Mouse (Mus musculus): ENCODE measurements around the gene Opn4. TPM values are rescaled to one million over a fixed set of nuclear protein-coding genes. Genes with fewer than 3 reads are reported as not detected.
A peak's percentile ranks its signal among the peaks of the same experiment; 100 is the strongest.

The Opn4 gene
- 0.15 TPM in 1 of 2 replicates, not detected in the other for polyA plus RNA-seq (2015; fragmentation: Nextera tagmentation; extraction: Ambion mirVana)

- Histone ChIP-seq H3K9ac (ENCODE audit: low read depth, low read length) (no peak within 1 kb of the TSS), H3K4me1 (ENCODE audit: control insufficient read depth, low read depth, low read length) (no peaks in the 10 kb centered on the region), H3K4me3 (ENCODE audit: low read depth, low read length) (no peak within 1 kb of the TSS), H3K27ac (ENCODE audit: low read length) (no peak within 1 kb of the TSS), H3K9me3 (replicated peaks; ENCODE audit: control insufficient read depth, low read length) (no peaks in the 10 kb centered on the region), H3K4me2 (ENCODE audit: low read depth, low read length) (no peak within 1 kb of the TSS), H3K27me3 (ENCODE audit: control insufficient read depth, insufficient read depth, low read depth, low read length) (no peaks in the 10 kb centered on the region), H3K36me3 (ENCODE audit: control insufficient read depth, insufficient read depth) (no peaks in the 10 kb centered on the region)
- ATAC-seq (ENCODE audit: low read depth): no peak
- WGBS (ENCODE audit: insufficient replicate concordance): 79% methylated on average over 8 of the region's 8 CpGs
Measured at GRCm38 (mm10) chr14:34599941-34600340, at the start of gene Opn4. Gene Opn4 (minus strand): TSS chr14:34600142.

GRCm38 (mm10) chr14:34647870-34648475, 48.0 kb upstream of the Opn4 start:
- no peak overlapping the region for H3K9ac ChIP-seq (ENCODE audit: low read depth, low read length)
- no peak overlapping the region for H3K27ac ChIP-seq (ENCODE audit: low read length)
- ATAC-seq (ENCODE audit: low read depth): no peak
- H3K36me3 ChIP-seq (ENCODE audit: control insufficient read depth, insufficient read depth): no peaks in the 10 kb centered on the region
- H3K9me3 ChIP-seq (replicated peaks; ENCODE audit: control insufficient read depth, low read length): no peaks in the 10 kb centered on the region
- H3K4me2 ChIP-seq (ENCODE audit: low read depth, low read length): no peak overlapping the region
- no peak overlapping the region for H3K4me3 ChIP-seq (ENCODE audit: low read depth, low read length)
- no peaks in the 10 kb centered on the region for H3K27me3 ChIP-seq (ENCODE audit: control insufficient read depth, insufficient read depth, low read depth, low read length)
- H3K4me1 ChIP-seq (ENCODE audit: control insufficient read depth, low read depth, low read length): no peaks in the 10 kb centered on the region
- WGBS (ENCODE audit: insufficient replicate concordance): 68% methylated on average over 8 of the region's 8 CpGs

- no peak overlapping the region for H3K9ac ChIP-seq (ENCODE audit: low read depth, low read length)
- no peaks in the 10 kb centered on the region for H3K36me3 ChIP-seq (ENCODE audit: control insufficient read depth, insufficient read depth)
- no peaks in the 10 kb centered on the region for H3K4me1 ChIP-seq (ENCODE audit: control insufficient read depth, low read depth, low read length)
- H3K27me3 ChIP-seq (ENCODE audit: control insufficient read depth, insufficient read depth, low read depth, low read length): no peaks in the 10 kb centered on the region
- no peaks in the 10 kb centered on the region for H3K9me3 ChIP-seq (replicated peaks; ENCODE audit: control insufficient read depth, low read length)
- H3K4me2 ChIP-seq (ENCODE audit: low read depth, low read length): no peak overlapping the region
- H3K4me3 ChIP-seq (ENCODE audit: low read depth, low read length): no peak overlapping the region
- 73% methylated on average over 7 of the region's 7 CpGs for WGBS (ENCODE audit: insufficient replicate concordance)
- no peak overlapping the region for H3K27ac ChIP-seq (ENCODE audit: low read length)
- ATAC-seq (ENCODE audit: low read depth): no peak
Measured at GRCm38 (mm10) chr14:34644140-34644539, 44.2 kb upstream of the Opn4 start.

GRCm38 (mm10) chr14:34635721-34636120, 35.8 kb upstream of the Opn4 start:
- Histone ChIP-seq H3K9me3 (replicated peaks; ENCODE audit: control insufficient read depth, low read length) (no peaks in the 10 kb centered on the region), H3K4me1 (ENCODE audit: control insufficient read depth, low read depth, low read length) (peaks cover 11% of the 10 kb centered on the region), H3K27ac (ENCODE audit: low read length) (no peak overlapping the region), H3K4me3 (ENCODE audit: low read depth, low read length) (no peak overlapping the region), H3K4me2 (ENCODE audit: low read depth, low read length) (no peak overlapping the region), H3K9ac (ENCODE audit: low read depth, low read length) (no peak overlapping the region), H3K27me3 (ENCODE audit: control insufficient read depth, insufficient read depth, low read depth, low read length) (no peaks in the 10 kb centered on the region), H3K36me3 (ENCODE audit: control insufficient read depth, insufficient read depth) (no peaks in the 10 kb centered on the region)
- ATAC-seq (ENCODE audit: low read depth): no peak
- WGBS (ENCODE audit: insufficient replicate concordance): 76% methylated on average over 6 of the region's 6 CpGs

GRCm38 (mm10) chr14:34635192-34635591, 35.2 kb upstream of the Opn4 start:
- H3K27ac ChIP-seq (ENCODE audit: low read length): no peak overlapping the region
- no peak overlapping the region for H3K9ac ChIP-seq (ENCODE audit: low read depth, low read length)
- H3K27me3 ChIP-seq (ENCODE audit: control insufficient read depth, insufficient read depth, low read depth, low read length): no peaks in the 10 kb centered on the region
- no peak for ATAC-seq (ENCODE audit: low read depth)
- no peak overlapping the region for H3K4me3 ChIP-seq (ENCODE audit: low read depth, low read length)
- H3K9me3 ChIP-seq (replicated peaks; ENCODE audit: control insufficient read depth, low read length): no peaks in the 10 kb centered on the region
- H3K4me1 ChIP-seq (ENCODE audit: control insufficient read depth, low read depth, low read length): peaks cover 11% of the 10 kb centered on the region
- no peak overlapping the region for H3K4me2 ChIP-seq (ENCODE audit: low read depth, low read length)
- H3K36me3 ChIP-seq (ENCODE audit: control insufficient read depth, insufficient read depth): no peaks in the 10 kb centered on the region
- 52% methylated on average over 7 of the region's 7 CpGs for WGBS (ENCODE audit: insufficient replicate concordance)

DNA sequence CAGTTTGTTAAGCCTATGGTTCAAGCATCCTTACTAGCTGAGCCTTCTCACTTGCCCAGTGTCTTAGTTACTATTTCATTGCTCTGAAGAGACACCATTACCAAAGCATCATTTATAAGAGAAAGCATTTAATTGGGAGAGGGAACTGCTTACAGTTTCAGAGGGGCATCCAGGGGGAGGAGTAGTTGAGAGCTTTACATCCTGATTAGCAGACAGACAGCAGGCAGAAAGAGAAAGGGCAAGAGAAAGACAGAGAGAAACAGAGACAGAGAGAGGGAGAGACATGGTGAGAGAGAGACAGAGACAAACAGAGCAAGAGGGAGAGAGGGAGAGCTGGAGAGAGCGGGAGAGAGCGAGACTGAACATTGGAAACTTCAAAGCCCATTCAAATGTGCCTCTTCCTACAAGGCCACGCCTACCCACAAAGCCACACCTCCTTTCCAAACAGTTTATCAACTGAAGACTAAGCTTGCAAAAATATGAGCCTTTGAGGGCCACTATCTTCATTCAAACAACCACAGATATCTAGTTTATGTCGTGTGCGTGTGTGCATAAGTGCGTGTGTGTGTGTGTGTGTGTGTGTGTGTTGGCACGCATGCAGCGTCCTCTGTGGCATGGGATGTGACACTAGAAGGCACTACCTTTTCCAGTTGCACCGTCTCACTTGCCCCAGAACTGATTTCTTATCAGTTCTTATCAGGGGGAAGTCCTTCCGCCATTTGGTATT, 32.9 kb upstream of the Opn4 start:
- Histone ChIP-seq H3K4me3 (ENCODE audit: low read depth, low read length) (0 out of 2 replicates have a peak overlapping the region, but pooled peaks have one; percentile 21), H3K27ac (ENCODE audit: low read length) (peak overlapping the region; percentile 50; the same call in 1 of the 2 replicates), H3K4me1 (ENCODE audit: control insufficient read depth, low read depth, low read length) (peaks cover 11% of the 10 kb centered on the region), H3K27me3 (ENCODE audit: control insufficient read depth, insufficient read depth, low read depth, low read length) (no peaks in the 10 kb centered on the region), H3K9me3 (replicated peaks; ENCODE audit: control insufficient read depth, low read length) (no peaks in the 10 kb centered on the region), H3K4me2 (ENCODE audit: low read depth, low read length) (peak overlapping the region; percentile 45), H3K36me3 (ENCODE audit: control insufficient read depth, insufficient read depth) (no peaks in the 10 kb centered on the region), H3K9ac (ENCODE audit: low read depth, low read length) (peak overlapping the region; percentile 21; the same call in 1 of the 2 replicates)
- 22% methylated on average over 10 of the region's 10 CpGs for WGBS (ENCODE audit: insufficient replicate concordance)
- ATAC-seq (ENCODE audit: low read depth): peak; percentile 78

GRCm38 (mm10) chr14:34626824-34627223, 26.9 kb upstream of the Opn4 start:
- 62% methylated on average over 7 of the region's 7 CpGs for WGBS (ENCODE audit: insufficient replicate concordance)

DNA sequence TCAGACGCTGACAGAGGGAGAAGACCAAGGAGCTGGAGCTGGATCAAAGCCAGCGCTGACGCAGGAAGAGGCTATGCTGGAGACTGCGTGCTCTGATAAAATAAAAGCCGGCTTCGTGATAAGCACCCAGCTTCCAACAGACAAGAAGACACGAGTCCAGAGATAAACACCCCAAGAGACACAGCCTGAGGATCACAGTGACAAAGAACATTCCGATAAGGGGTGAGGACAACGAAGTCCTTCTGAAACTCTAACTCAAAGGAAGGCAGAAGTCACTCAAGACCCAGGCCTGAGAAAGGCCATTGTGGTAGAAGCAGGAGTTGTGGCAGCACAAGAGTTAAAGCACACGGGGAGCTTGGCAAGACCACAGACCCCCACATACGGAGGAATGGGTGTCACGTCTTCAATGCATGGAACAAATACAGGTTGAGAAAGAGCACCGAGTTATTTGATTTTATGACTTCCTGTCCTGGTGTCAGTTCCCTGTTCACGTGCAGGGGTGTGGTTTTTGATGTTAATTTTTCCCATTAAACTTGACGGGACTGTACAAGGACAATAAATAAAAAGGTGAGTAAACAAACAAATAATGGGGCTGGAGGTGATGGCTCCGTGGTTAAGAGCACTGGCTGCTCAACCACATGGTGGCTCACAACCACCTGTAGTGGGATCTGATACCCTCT, 23.7 kb upstream of the Opn4 start:
- no peaks in the 10 kb centered on the region for H3K36me3 ChIP-seq (ENCODE audit: control insufficient read depth, insufficient read depth)
- ATAC-seq (ENCODE audit: low read depth): peak; percentile 95
- H3K9ac ChIP-seq (ENCODE audit: low read depth, low read length): peak overlapping the region; percentile 50
- H3K27me3 ChIP-seq (ENCODE audit: control insufficient read depth, insufficient read depth, low read depth, low read length): no peaks in the 10 kb centered on the region
- peak overlapping the region; percentile 57 for H3K4me2 ChIP-seq (ENCODE audit: low read depth, low read length)
- H3K4me3 ChIP-seq (ENCODE audit: low read depth, low read length): peak overlapping the region; percentile 26
- peak overlapping the region; percentile 87 for H3K27ac ChIP-seq (ENCODE audit: low read length)
- H3K4me1 ChIP-seq (ENCODE audit: control insufficient read depth, low read depth, low read length): peaks cover 38% of the 10 kb centered on the region
- 13% methylated on average over 16 of the region's 16 CpGs for whole genome bisulfite sequencing (ENCODE audit: insufficient replicate concordance)
- no peaks in the 10 kb centered on the region for H3K9me3 ChIP-seq (replicated peaks; ENCODE audit: control insufficient read depth, low read length)

More at GRCm38 (mm10) chr14:34626824-34627223, 26.9 kb upstream of the Opn4 start:
- Histone ChIP-seq H3K9me3 (replicated peaks; ENCODE audit: control insufficient read depth, low read length) (no peaks in the 10 kb centered on the region), H3K4me3 (ENCODE audit: low read depth, low read length) (no peak overlapping the region), H3K4me1 (ENCODE audit: control insufficient read depth, low read depth, low read length) (peaks cover 27% of the 10 kb centered on the region), H3K4me2 (ENCODE audit: low read depth, low read length) (no peak overlapping the region), H3K9ac (ENCODE audit: low read depth, low read length) (no peak overlapping the region), H3K36me3 (ENCODE audit: control insufficient read depth, insufficient read depth) (no peaks in the 10 kb centered on the region), H3K27me3 (ENCODE audit: control insufficient read depth, insufficient read depth, low read depth, low read length) (no peaks in the 10 kb centered on the region), H3K27ac (ENCODE audit: low read length) (no peak overlapping the region)
- ATAC-seq (ENCODE audit: low read depth): no peak
